Mouse (Mus musculus) embryonic fibroblast, embryonic 13.5 days (primary cell): ENCODE measurements around the gene Slc25a26. TPM values are rescaled to one million over a fixed set of nuclear protein-coding genes. Genes with fewer than 3 reads are reported as not detected.
A peak's percentile ranks its signal among the peaks of the same experiment; 100 is the strongest.

Experiments
- H3K27ac ChIP-seq: 2 replicates; pipeline ENCODE4 v1.5.1; 2012; ENCODE audit warnings: low read length, control low read depth, inconsistent platforms; ENCODE audit not compliant: insufficient read depth
- H3K4me1 ChIP-seq: 2 replicates; pipeline ENCODE4 v1.6.1; 2011; ENCODE audit warnings: low read length; ENCODE audit not compliant: control insufficient read depth, insufficient read depth
- H3K4me3 ChIP-seq: 2 replicates; pipeline ENCODE4 v1.5.1; 2011; ENCODE audit warnings: mild to moderate bottlenecking, control low read depth, low read length; ENCODE audit not compliant: insufficient read depth
- CTCF ChIP-seq: IDR thresholded peaks from 2 replicates; pipeline ENCODE4 v1.5.1; 2011; ENCODE audit warnings: mild to moderate bottlenecking, control low read depth, low read length, moderate library complexity, borderline replicate concordance; ENCODE audit not compliant: insufficient read depth
- POLR2A ChIP-seq: IDR thresholded peaks from 2 replicates; pipeline ENCODE4 v1.6.1; 2011; ENCODE audit warnings: low read depth, mild to moderate bottlenecking, control low read depth, low read length, moderate library complexity
- polyA plus RNA-seq: library from polyadenylated mRNA; stranded (reverse); fragments of >200 nt; gene quantifications from 2 replicates; pipeline ENCODE4 v1.2.4, GENCODE M21; 2011; ENCODE audit warnings: low read depth; ENCODE audit not compliant: missing spikeins, insufficient read length

Gene Slc25a26
- polyA plus RNA-seq, 1 experiment, result 7.1 TPM

DNA sequence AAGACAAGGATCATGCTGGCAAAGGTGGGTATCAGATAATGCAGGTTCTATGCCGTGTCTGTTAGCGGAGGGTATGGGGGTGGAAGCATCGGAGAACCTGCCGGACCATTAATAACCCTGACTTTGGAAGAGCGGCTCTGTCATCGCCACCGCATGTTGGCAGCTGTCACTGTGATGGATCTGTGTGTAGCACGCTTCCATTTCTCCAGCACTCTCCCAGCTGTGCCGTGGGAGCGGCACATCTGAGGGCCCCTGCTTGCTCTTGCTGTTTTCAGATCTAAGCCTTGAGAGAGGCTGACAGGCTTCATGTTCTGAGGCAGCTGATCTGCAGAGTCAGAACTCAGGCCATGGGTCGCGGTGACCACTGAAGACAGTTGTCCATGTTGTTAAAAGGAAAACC lies 98.3 kb downstream of the Slc25a26 start:
- TF ChIP-seq CTCF (no peak), POLR2A (no peak)
- H3K4me1 ChIP-seq, result no peaks in the 10 kb centered on the region
- no peak overlapping the region for H3K4me3 ChIP-seq
- no peak overlapping the region for H3K27ac ChIP-seq

DNA sequence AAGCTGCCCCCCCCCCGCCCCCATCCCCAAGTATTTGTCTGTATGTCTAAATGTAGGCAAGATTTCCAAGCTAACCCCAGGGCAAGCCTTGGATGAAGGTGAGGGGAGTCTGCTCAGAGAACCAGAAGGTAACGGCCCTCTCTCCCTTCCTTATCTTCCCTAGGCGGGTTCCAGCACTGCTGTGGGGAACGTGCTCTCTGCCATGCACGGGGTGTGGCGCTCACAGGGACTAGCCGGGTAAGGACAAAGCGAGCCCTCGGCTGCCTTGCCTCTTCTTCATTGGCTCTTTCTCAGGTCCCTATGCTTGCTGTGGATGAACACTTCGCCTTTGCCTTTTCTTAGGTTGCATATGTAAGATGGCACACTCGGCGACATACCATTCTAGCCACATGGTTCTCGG lies 98.9 kb downstream of the Slc25a26 start:
- no peak overlapping the region for H3K27ac ChIP-seq
- 0 out of 2 replicates have a peak, but pooled peaks cover 3% of the 10 kb centered on the region for H3K4me1 ChIP-seq
- no peak for TF ChIP-seq CTCF
- no peak for TF ChIP-seq POLR2A
- no peak overlapping the region for H3K4me3 ChIP-seq

DNA sequence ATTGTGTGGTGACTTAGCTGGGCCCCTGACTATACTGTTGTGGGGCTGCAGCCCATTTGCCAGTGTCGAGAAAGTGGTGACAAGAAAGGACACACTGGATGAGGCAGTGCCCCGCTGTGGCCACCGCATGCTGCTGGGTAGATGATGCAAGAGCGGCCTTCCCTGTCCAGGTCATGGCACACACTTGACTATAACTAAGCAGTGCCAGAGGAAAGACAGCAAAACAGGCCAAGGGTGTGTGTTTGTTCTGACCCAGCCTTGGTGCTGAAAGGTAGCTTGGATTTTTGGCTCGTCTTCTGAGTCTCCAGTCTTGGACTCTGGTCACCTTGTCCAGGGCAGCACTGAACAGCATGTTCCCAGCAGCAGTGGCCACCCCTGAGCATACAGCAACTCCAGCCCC lies 101.0 kb downstream of the Slc25a26 start:
- Histone ChIP-seq H3K4me3 (no peak overlapping the region), H3K27ac (no peak overlapping the region), H3K4me1 (peaks cover 7% of the 10 kb centered on the region)
- TF ChIP-seq CTCF (no peak), POLR2A (no peak)

DNA sequence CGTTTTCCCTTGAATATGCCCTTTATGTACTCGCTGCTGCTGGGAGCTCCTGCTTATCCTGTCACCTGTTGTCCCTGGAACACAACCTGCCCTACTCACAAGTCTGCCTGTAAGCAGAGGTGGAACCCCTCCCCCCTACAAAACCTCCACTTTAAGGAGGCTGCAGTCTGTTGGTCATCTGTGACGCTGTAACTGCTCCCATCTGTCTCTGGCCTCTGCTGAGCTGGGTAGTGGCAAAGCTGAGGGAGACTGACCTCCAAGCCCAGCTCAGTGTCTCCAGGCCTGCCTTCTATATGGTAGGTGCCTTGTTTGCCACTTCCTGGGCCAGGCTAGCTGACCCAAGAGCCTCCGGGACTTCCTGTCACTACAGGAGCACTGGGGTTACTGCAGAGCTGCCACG lies 101.7 kb downstream of the Slc25a26 start:
- Histone ChIP-seq H3K4me3 (no peak overlapping the region), H3K27ac (no peak overlapping the region), H3K4me1 (peaks cover 7% of the 10 kb centered on the region)
- TF ChIP-seq CTCF, result no peak
- TF ChIP-seq POLR2A, result no peak

DNA sequence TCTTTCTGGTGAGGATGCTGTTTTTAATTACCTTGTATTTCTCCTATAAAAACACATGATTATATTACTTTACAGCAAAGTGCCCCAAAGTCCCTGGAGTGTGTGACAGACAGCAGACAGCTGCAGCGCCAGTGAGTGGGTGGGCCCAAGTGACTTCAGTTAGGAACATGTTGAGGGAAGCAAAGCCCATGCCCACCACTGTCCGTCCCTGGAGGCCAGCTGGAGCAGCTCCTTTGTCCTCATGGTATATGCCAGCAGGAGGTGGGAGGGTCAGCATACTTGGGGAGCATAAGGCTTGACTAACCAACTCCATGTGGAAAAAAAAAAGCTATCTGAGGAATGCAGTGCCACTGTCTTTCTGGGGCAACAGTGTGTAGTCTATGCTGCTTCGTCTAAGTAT lies 103.9 kb downstream of the Slc25a26 start:
- TF ChIP-seq CTCF, result no peak
- no peak for TF ChIP-seq POLR2A
- Histone ChIP-seq H3K27ac (no peak overlapping the region), H3K4me3 (no peak overlapping the region), H3K4me1 (peaks cover 7% of the 10 kb centered on the region)

DNA sequence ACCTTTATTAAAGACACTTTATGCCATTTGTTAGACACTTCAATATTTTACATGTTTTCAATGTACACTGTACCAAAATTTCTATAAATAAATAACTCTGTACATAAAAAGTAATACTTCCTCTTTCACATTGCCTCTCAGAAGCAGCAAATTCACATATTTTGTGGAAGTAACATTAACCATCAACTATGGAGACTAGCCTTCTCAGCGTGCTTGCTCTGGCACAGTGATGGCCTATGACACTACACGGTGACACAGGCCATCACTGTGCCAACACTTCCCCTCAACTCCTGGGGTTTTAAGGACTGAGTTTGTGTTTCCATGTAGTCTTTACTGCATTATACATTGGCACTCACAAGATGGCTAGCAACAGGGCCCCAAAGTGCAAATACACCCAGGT lies 104.4 kb downstream of the Slc25a26 start:
- Histone ChIP-seq H3K4me3 (no peak overlapping the region), H3K27ac (peak overlapping the region; percentile 32; the same call in 1 of the 2 replicates), H3K4me1 (peaks cover 7% of the 10 kb centered on the region)
- TF ChIP-seq CTCF (no peak), POLR2A (no peak)

DNA sequence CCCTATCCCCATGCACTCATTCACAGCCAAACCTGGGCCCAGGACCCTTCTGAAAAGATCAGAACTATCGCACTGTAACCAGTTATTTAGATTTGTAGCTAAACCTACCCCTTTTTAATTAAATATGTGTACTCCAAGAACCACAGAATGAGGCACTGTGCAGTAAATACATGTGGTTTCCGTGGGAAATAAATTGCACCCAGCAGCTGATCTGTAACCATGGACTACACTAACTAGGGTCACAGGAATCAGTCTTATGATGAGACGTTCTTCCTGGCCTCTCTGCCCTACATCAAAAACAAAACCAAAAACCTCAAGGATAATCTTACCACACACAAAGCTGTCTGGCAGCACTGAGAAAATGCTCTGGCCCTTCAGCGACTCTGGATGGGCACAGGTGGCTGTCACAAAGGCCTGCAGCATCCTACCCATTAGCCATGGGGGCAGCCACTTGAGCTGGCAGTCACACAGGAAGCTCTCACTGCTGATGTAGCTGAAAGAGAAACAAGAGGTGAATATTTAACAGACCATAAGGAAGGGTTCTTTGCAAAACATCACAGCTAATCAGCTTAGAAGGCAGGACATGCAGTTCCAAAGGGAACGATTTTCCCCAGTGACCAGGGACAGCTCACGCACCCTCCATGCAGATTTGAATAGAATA lies 113.2 kb downstream of the Slc25a26 start:
- Histone ChIP-seq H3K27ac (no peak overlapping the region), H3K4me3 (no peak overlapping the region), H3K4me1 (no peaks in the 10 kb centered on the region)
- TF ChIP-seq POLR2A, result no peak
- TF ChIP-seq CTCF, result no peak

DNA sequence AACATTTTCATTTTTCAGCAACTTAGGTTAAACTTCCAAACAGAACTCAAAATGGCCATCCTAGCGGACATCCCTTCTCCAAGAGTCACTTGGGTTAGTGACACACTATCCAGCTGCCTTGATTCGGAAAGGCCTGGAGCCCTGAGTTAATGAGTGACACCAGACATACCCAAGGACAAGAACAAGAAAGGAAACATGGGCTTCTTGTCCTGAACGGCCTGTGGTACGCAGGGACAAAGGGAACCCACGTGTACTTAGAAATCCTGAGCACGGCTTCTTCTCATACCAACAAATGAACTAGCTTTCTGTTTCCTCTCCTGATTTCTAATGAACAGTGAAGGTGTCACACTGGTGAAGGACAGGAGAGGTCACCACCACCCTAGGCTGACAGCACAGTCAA lies 114.2 kb downstream of the Slc25a26 start:
- Histone ChIP-seq H3K4me3 (no peak overlapping the region), H3K27ac (no peak overlapping the region), H3K4me1 (no peaks in the 10 kb centered on the region)
- TF ChIP-seq POLR2A, result no peak
- TF ChIP-seq CTCF, result no peak

DNA sequence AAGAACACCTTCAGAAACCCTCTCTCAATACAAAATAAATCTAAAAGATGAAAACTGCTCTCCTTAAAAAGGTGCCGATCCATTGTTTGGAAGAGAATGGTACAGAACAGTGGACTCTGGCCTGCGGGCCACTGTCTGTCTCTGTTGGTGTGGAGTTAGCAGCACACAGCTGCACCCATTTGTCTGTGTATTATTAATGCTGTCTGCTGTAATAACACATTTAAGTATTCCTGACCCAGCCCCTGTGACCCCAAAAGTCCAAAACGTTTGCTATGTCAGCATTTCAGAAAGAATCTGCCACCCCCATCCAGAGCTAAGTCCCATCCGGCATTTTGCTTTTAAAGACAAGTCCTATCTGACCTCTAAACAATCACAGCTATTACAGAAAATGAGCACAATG lies 115.8 kb downstream of the Slc25a26 start:
- no peak overlapping the region for H3K4me3 ChIP-seq
- TF ChIP-seq CTCF (no peak), POLR2A (no peak)
- no peak overlapping the region for H3K27ac ChIP-seq
- H3K4me1 ChIP-seq, result no peaks in the 10 kb centered on the region

DNA sequence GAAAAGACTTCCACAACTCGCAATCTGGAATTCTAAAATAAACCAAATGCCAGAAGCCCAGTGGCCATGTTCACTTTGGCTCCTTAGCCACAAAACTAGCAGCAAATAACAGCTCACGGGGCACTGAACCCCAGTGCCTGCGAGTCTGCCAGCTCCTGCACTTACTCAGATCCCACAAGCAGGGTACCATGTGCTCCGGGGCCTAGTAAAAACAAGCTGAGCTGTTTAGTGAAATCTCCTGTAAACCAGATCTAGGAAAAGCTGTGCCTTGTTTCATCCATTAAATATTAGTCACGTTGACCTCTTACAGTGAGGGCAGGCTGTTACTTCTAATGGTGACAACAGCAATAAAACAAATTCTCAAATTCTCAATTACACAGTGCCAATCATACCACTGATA lies 118.5 kb downstream of the Slc25a26 start:
- no peaks in the 10 kb centered on the region for H3K4me1 ChIP-seq
- no peak overlapping the region for H3K27ac ChIP-seq
- no peak overlapping the region for H3K4me3 ChIP-seq
- TF ChIP-seq CTCF (no peak), POLR2A (no peak)

DNA sequence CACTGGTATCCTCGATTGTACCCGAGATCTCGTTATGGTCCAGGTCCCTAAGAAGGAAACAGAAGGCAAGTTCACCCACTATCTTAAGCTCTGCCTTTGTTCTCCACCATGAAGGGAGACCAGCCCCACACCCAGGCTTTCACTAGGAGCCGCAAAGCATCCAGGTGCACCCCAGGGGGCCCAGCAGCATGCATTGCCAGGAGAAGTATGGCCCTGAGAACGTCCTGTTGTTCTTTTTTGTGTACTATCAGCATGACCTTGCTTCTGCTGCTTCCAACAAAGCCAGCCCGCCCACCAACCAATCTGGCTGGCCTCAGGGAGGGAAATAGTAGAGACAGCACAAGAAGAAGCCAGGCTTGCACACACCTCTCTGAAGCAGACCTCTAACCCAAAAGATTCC lies 120.2 kb downstream of the Slc25a26 start:
- TF ChIP-seq CTCF, result no peak
- TF ChIP-seq POLR2A, result no peak
- H3K27ac ChIP-seq, result no peak overlapping the region
- H3K4me3 ChIP-seq, result no peak overlapping the region
- H3K4me1 ChIP-seq, result no peaks in the 10 kb centered on the region

DNA sequence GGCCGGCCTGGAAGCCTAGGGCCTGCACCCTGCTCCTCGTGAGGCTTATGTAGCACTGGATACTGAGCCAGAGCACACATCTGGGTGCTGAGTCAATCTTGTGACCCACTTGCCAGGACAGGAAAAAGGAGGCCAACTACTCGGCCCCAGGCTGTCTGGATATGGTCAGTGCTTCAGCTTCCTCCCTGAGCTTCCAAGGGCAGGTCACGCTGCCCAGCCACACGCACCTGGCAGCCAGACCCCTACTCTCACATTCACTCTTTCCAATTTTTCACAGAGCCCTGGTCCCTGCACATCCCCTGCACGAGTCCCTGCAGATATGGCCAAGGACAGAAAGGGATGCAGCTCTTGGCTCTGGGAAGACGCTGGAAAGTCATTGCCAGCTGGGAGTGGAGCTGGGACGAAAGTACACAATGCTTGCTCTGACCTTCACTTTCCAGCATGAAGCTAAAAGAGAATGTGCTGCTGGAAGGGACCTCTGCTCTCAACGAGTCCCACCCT lies 120.7 kb downstream of the Slc25a26 start:
- TF ChIP-seq POLR2A, result no peak
- TF ChIP-seq CTCF, result no peak
- Histone ChIP-seq H3K27ac (no peak overlapping the region), H3K4me3 (no peak overlapping the region), H3K4me1 (peaks cover under 1% of the 10 kb centered on the region; the same call in 1 of the 2 replicates)
